Mouse (Mus musculus) thymus, adult 2 months (tissue): ENCODE measurements around the gene Secisbp2l. TPM values are rescaled to one million over a fixed set of nuclear protein-coding genes. Genes with fewer than 3 reads are reported as not detected.
A peak's percentile ranks its signal among the peaks of the same experiment; 100 is the strongest.

Experiments
- DNase-seq: peaks from one replicate; pipeline ENCODE4 v3.0.0; 2021
- H3K27ac ChIP-seq: fragments of 200-500 bp; 2 replicates; pipeline ENCODE4 v1.5.1; 2012; ENCODE audit warnings: low read length, control low read depth; ENCODE audit not compliant: control insufficient read depth, insufficient read depth
- H3K27me3 ChIP-seq: fragments of 200-500 bp; 2 replicates; pipeline ENCODE4 v1.6.1; 2012; ENCODE audit warnings: mild to moderate bottlenecking, low read length, moderate library complexity, mixed read lengths; ENCODE audit not compliant: control insufficient read depth, insufficient read depth
- H3K36me3 ChIP-seq: fragments of 200-500 bp; 2 replicates; pipeline ENCODE4 v1.6.1; 2012; ENCODE audit warnings: mild to moderate bottlenecking, low read length, moderate library complexity; ENCODE audit not compliant: control insufficient read depth, insufficient read depth
- H3K4me1 ChIP-seq: fragments of 200-500 bp; replicated peaks from 2 replicates; pipeline ENCODE4 v1.6.1; 2012; ENCODE audit warnings: low read length; ENCODE audit not compliant: control insufficient read depth, insufficient read depth
- H3K4me3 ChIP-seq: fragments of 200-500 bp; 2 replicates; pipeline ENCODE4 v1.5.1; 2012; ENCODE audit warnings: mild to moderate bottlenecking, low read length, control low read depth, moderate library complexity; ENCODE audit not compliant: control insufficient read depth, insufficient read depth
- CTCF ChIP-seq: fragments of 200-500 bp; IDR thresholded peaks from 2 replicates; pipeline ENCODE4 v1.5.1; 2012; ENCODE audit warnings: mild to moderate bottlenecking, control low read depth, low read length, moderate library complexity, borderline replicate concordance; ENCODE audit not compliant: control insufficient read depth, poor library complexity, insufficient read depth; ENCODE audit errors: extremely low read depth
- POLR2A ChIP-seq: fragments of 200-500 bp; IDR thresholded peaks from 2 replicates; pipeline ENCODE4 v1.6.1; 2012; ENCODE audit warnings: mild to moderate bottlenecking, low read length, control low read depth, moderate library complexity; ENCODE audit not compliant: control insufficient read depth, poor library complexity, insufficient read depth; ENCODE audit errors: extremely low read depth
- WGBS: fragments of 180-500 bp; shearing (Covaris S2); methylation state at CpG from one replicate; pipeline ENCODE4 v1.1.7; 2018; 5-methylcytosine and 5-hydroxymethylcytosine counted together
- polyA plus RNA-seq: library from polyadenylated mRNA; depleted of rRNA; stranded (reverse); fragments of >200 nt; gene quantifications from 2 replicates; pipeline ENCODE4 v1.2.3, GENCODE M21; 2012

Secisbp2l gene
- polyA plus RNA-seq, 1 experiment = 16.8 TPM

DNA sequence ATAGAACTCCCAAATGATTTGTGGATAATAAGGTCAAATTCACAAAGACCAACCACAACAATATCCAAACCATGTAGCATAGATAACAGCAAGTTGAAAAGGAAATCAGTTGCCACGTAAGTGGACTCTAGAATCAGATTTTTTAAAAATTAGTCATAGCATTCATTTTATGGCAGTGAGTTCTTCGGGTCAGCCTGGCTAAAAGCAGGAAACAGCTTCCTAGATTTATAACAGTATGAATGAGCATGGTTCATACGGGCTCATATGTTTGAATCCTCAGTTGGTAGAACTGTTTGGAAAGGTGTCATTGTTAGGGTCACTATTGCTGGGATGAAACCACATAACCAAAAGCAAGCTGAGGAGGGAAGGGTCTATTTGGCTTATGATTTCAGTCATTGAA is 6.1 kb upstream of the Secisbp2l start:
- DNase-seq = no peak
- Histone ChIP-seq H3K27ac (no peak overlapping the region), H3K4me1 (peaks cover 15% of the 10 kb centered on the region), H3K27me3 (no peaks in the 10 kb centered on the region), H3K4me3 (no peak overlapping the region), H3K36me3 (no peaks in the 10 kb centered on the region)
- 77% methylated on average over 3 of the region's 3 CpGs for WGBS
- TF ChIP-seq CTCF (no peak), POLR2A (no peak)

DNA sequence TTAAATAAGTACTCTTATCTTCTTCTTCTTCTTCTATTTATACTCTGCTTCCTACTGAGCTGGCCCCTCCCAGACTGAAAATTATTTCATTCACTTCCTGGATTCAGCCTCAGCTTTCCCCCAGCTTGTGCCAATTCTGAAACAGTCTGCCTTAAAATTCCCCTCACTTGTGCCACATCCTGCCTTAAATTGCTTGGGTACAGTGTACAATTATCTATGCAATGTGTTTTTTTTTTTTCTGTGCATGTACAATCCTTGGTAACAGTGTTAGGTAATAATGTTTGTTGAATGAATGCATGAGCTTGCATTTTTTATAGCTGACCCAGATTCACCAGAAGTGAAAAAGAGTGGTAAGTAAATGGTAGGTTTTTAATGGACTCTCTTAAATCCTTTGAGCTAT is 5.7 kb upstream of the Secisbp2l start:
- no peak overlapping the region for H3K4me3 ChIP-seq
- no peaks in the 10 kb centered on the region for H3K36me3 ChIP-seq
- DNase-seq = no peak
- no peak overlapping the region for H3K27ac ChIP-seq
- no peaks in the 10 kb centered on the region for H3K27me3 ChIP-seq
- no peak for TF ChIP-seq CTCF
- no peak for TF ChIP-seq POLR2A
- peaks cover 15% of the 10 kb centered on the region for H3K4me1 ChIP-seq

DNA sequence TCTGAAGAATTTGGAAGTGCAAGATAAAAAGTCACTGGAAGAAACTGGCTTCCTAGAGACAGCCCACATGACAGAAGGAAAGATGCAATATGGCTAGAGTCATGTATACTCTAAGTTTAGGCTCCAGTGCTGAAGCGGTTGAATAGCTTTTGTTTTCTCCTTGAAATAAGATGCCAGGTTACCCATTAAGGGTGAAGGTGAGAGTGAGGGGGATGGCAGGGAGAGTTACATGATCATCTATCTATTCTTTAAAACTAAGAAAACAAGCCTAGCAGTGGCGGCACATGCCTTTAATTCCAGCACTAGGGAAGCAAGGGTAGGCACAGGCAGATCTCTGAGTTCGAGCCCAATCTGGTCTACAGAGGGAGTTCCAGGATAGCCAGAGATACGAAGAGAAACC is 2.4 kb upstream of the Secisbp2l start:
- DNase-seq = no peak
- 90% methylated on average over 4 of the region's 4 CpGs for WGBS
- Histone ChIP-seq H3K27ac (no peak overlapping the region), H3K27me3 (no peaks in the 10 kb centered on the region), H3K36me3 (no peaks in the 10 kb centered on the region), H3K4me1 (peaks cover 6% of the 10 kb centered on the region), H3K4me3 (no peak overlapping the region)
- TF ChIP-seq CTCF = no peak
- TF ChIP-seq POLR2A = no peak

DNA sequence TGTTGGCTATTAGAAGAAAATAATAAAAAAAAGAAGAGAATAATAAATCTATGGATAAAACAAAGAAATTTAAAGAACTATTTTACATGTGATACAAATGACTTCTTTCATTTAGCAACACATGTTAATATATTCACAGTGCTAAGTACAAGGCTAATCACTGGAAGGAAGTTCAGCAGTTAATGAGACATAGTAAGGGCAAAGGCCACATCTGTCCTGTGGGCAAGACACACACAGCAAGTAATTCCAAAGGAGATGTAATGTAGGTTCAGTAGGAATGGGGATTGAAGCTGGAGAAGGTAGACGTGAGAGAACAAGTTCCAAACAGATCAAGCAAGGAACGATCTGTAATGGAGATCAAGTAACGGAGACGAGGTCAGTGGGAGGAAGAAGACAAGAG is 1.7 kb upstream of the Secisbp2l start:
- H3K27me3 ChIP-seq = no peaks in the 10 kb centered on the region
- H3K4me3 ChIP-seq = no peak overlapping the region
- TF ChIP-seq CTCF (no peak), POLR2A (no peak)
- 92% methylated on average over 4 of the region's 4 CpGs for WGBS
- no peaks in the 10 kb centered on the region for H3K36me3 ChIP-seq
- peaks cover 4% of the 10 kb centered on the region for H3K4me1 ChIP-seq
- DNase-seq = no peak
- no peak overlapping the region for H3K27ac ChIP-seq

DNA sequence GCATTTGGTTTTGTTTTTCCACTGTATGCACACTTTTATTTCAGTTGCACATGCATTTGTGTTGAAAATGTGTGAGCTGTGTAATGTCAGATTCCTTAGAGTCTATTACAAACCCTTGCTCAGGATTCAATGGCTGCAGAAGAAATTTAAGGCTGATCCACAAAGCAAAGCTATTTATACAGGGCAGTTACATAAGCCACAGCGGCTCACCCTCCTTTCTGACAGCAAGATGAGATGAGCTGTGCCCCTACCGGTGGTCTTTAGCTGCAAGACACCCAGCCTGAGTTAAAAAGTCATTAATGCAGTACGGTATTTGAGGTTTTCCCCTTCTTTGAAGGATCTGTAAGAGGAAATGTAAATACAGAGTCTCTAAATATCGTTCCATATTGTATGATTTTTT is 1.2 kb upstream of the Secisbp2l start:
- 42% methylated on average over 4 of the region's 4 CpGs for WGBS
- Histone ChIP-seq H3K4me3 (no peak overlapping the region), H3K36me3 (no peaks in the 10 kb centered on the region), H3K27me3 (no peaks in the 10 kb centered on the region), H3K4me1 (peaks cover 4% of the 10 kb centered on the region), H3K27ac (no peak overlapping the region)
- no peak for DNase-seq
- TF ChIP-seq CTCF (no peak), POLR2A (no peak)

DNA sequence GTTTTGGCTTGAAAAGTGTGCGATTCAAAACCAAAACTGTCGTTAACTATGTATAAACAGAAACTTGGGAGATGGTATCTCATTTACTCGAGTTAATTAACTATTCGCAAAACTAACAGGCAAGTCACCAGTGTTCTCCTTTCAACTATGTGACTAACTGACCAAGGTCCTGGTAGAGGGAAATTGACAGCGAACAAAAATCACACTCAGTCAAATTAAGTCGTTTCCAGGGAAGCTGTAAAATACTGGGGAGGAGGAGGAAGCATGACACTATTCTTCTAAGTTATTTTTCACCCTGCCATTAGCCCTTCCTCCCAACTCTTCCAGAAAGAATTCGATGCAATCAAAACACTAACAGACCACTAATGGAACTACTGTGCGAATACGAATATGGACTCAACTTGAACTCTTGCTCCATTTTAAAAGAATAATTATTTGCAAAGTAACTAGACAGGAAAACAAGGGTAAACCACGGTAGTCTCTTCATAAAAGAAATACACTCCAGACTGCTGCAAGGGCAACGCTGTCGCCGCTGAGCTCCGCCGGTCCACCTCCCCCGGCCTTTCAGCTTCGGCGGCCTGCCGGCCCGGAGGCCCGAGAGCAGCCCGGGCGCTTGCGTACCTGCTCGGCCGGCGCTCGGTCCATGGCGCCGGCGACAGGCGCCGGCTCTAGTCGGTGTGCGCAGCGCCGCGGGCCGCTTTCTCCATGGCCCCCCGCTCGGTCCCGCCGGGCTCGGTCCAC is 522 bp downstream of the Secisbp2l start:
- no peak for TF ChIP-seq POLR2A
- TF ChIP-seq CTCF = 0 out of 2 replicates have a peak, but pooled peaks have one; percentile 41
- DNase-seq = no peak
- H3K4me3 ChIP-seq = peak overlapping the region; percentile 95
- WGBS = 1% methylated on average over 44 of the region's 44 CpGs
- no peaks in the 10 kb centered on the region for H3K27me3 ChIP-seq
- H3K36me3 ChIP-seq = no peaks in the 10 kb centered on the region
- no peak overlapping the region for H3K27ac ChIP-seq
- H3K4me1 ChIP-seq = peaks cover 12% of the 10 kb centered on the region
